Mouse (Mus musculus): ENCODE measurements around the gene Atp2b4. TPM values are rescaled to one million over a fixed set of nuclear protein-coding genes. Genes with fewer than 3 reads are reported as not detected.

The Atp2b4 gene
- polyA plus RNA-seq, 1 experiment from 2014 or later: 10.2 TPM

GRCm38 (mm10) chr1:133661203-133661933 lies 139.5 kb downstream of the Atp2b4 start, which contains the start of gene Gm38394:
Gene Gm38394 (minus strand): TSS chr1:133661318.
- H3K4me3 ChIP-seq: peak within 1 kb of the TSS; percentile 87

GRCm38 (mm10) chr1:133660466-133661202 lies 140.2 kb downstream of the Atp2b4 start, which contains the start of gene Zbed6:
Gene Zbed6 (minus strand): TSS chr1:133660885.
- Histone ChIP-seq H3K4me2 (replicated peaks) (peak within 1 kb of the TSS; percentile 92), H3K27ac (peak within 1 kb of the TSS; percentile 76), H3K9me3 (no peaks in the 10 kb centered on the region), H3K9ac (peak within 1 kb of the TSS; percentile 91), H3K36me3 (peaks cover 22% of the 10 kb centered on the region; the same call in 1 of the 2 replicates), H3K27me3 (replicated peaks) (no peaks in the 10 kb centered on the region), H3K4me3 (peak within 1 kb of the TSS; percentile 87), H3K4me1 (peaks cover 42% of the 10 kb centered on the region)
- peak; percentile 84 for ATAC-seq (ENCODE audit: low FRiP score, low read depth)
- WGBS: 1% methylated on average over 41 of the region's 41 CpGs

More at GRCm38 (mm10) chr1:133661203-133661933, 139.5 kb downstream of the Atp2b4 start, which contains the start of gene Gm38394:
- H3K4me2 ChIP-seq (replicated peaks): peak within 1 kb of the TSS; percentile 92
- no peaks in the 10 kb centered on the region for H3K9me3 ChIP-seq
- H3K36me3 ChIP-seq: peaks cover 22% of the 10 kb centered on the region; the same call in 1 of the 2 replicates
- ATAC-seq (ENCODE audit: low FRiP score, low read depth): peak; percentile 99
- peak within 1 kb of the TSS; percentile 76 for H3K27ac ChIP-seq
- no peaks in the 10 kb centered on the region for H3K27me3 ChIP-seq (replicated peaks)
- peak within 1 kb of the TSS; percentile 91 for H3K9ac ChIP-seq
- WGBS: 3% methylated on average over 26 of the region's 26 CpGs
- H3K4me1 ChIP-seq: peaks cover 39% of the 10 kb centered on the region

- H3K4me1 ChIP-seq: peaks cover 42% of the 10 kb centered on the region
- no peak overlapping the region for H3K4me3 ChIP-seq
- H3K27ac ChIP-seq: no peak overlapping the region
These were observed 142.0 kb downstream of the Atp2b4 start for GRCm38 (mm10) chr1:133658878-133659277.

GRCm38 (mm10) chr1:133656811-133657210 lies 144.0 kb downstream of the Atp2b4 start:
- Histone ChIP-seq H3K36me3 (peaks cover 22% of the 10 kb centered on the region; the same call in 1 of the 2 replicates), H3K9me3 (no peaks in the 10 kb centered on the region), H3K4me3 (no peak overlapping the region), H3K27ac (no peak overlapping the region), H3K4me1 (peaks cover 42% of the 10 kb centered on the region), H3K4me2 (replicated peaks) (no peak overlapping the region; the same call in 1 of the 2 replicates), H3K9ac (0 out of 2 replicates have a peak overlapping the region, but pooled peaks have one; percentile 29), H3K27me3 (replicated peaks) (no peaks in the 10 kb centered on the region)
- no peak for ATAC-seq (ENCODE audit: low FRiP score, low read depth)
- 44% methylated on average over 5 of the region's 5 CpGs for WGBS

More at GRCm38 (mm10) chr1:133658878-133659277, 142.0 kb downstream of the Atp2b4 start:
- H3K9ac ChIP-seq: no peak overlapping the region
- no peak for ATAC-seq (ENCODE audit: low FRiP score, low read depth)
- WGBS: 87% methylated on average over 3 of the region's 3 CpGs
- H3K4me2 ChIP-seq (replicated peaks): peak overlapping the region; percentile 92
- no peaks in the 10 kb centered on the region for H3K27me3 ChIP-seq (replicated peaks)
- peaks cover 22% of the 10 kb centered on the region; the same call in 1 of the 2 replicates for H3K36me3 ChIP-seq
- H3K9me3 ChIP-seq: no peaks in the 10 kb centered on the region

GRCm38 (mm10) chr1:133653033-133653432 lies 147.8 kb downstream of the Atp2b4 start:
- ATAC-seq (ENCODE audit: low FRiP score, low read depth): no peak
- Histone ChIP-seq H3K9ac (no peak overlapping the region), H3K4me1 (peaks cover 19% of the 10 kb centered on the region), H3K4me3 (no peak overlapping the region), H3K4me2 (replicated peaks) (no peak overlapping the region), H3K36me3 (peaks cover 19% of the 10 kb centered on the region; the same call in 1 of the 2 replicates), H3K27ac (no peak overlapping the region), H3K27me3 (replicated peaks) (no peaks in the 10 kb centered on the region), H3K9me3 (no peaks in the 10 kb centered on the region)
- 94% methylated on average over 1 of the region's 1 CpGs for WGBS

GRCm38 (mm10) chr1:133650288-133651055 lies 150.4 kb downstream of the Atp2b4 start:
- Histone ChIP-seq H3K4me2 (replicated peaks) (no peak overlapping the region), H3K36me3 (peaks cover 27% of the 10 kb centered on the region), H3K9ac (no peak overlapping the region), H3K9me3 (no peaks in the 10 kb centered on the region), H3K27ac (no peak overlapping the region), H3K4me3 (no peak overlapping the region), H3K4me1 (no peaks in the 10 kb centered on the region), H3K27me3 (replicated peaks) (no peaks in the 10 kb centered on the region)
- 98% methylated on average over 7 of the region's 7 CpGs for WGBS
- ATAC-seq (ENCODE audit: low FRiP score, low read depth): no peak

Small RNA genes within 50 kb of the gene (microRNA-seq; reads per million reads assigned to microRNA genes)
- not detected for gene Mir6903

Other genes starting within 250 kb of the Atp2b4 start
- 638 and 670 TPM in 2 replicates for gene Snrpe, start 190.8 kb downstream of the Atp2b4 start, polyA plus RNA-seq (2016; fragmentation: Nextera tagmentation; extraction: Ambion mirVana)
- not detected in 2 replicates for gene Zbed6, start 140.2 kb downstream of the Atp2b4 start, polyA plus RNA-seq (2016; fragmentation: Nextera tagmentation; extraction: Ambion mirVana)
- gene Gm38394, start 139.7 kb downstream of the Atp2b4 start, polyA plus RNA-seq (2016; fragmentation: Nextera tagmentation; extraction: Ambion mirVana): 4.7 and 5.3 TPM in 2 replicates
- gene Lax1, start 110.9 kb downstream of the Atp2b4 start, polyA plus RNA-seq (2016; fragmentation: Nextera tagmentation; extraction: Ambion mirVana): 0.31 TPM in 1 of 2 replicates, not detected in the other
- 2.1 and 2.9 TPM in 2 replicates for gene Optc, start 107.0 kb upstream of the Atp2b4 start, polyA plus RNA-seq (2016; fragmentation: Nextera tagmentation; extraction: Ambion mirVana)
- 3.5 and 4.9 TPM in 2 replicates for gene Prelp, start 120.4 kb upstream of the Atp2b4 start, polyA plus RNA-seq (2016; fragmentation: Nextera tagmentation; extraction: Ambion mirVana)
- gene Fmod, start 236.2 kb upstream of the Atp2b4 start, polyA plus RNA-seq (2016; fragmentation: Nextera tagmentation; extraction: Ambion mirVana): 16.8 and 20.5 TPM in 2 replicates

Data from neural tube, embryonic 12.5 days (tissue).